Comparison of ENCODE assay signal across 8 mouse cellular contexts in genomic region chr7:27859301-27860251, GRCm38 (mm10). TPM values are rescaled to one million over a fixed set of nuclear protein-coding genes. Genes with fewer than 3 reads are reported as not detected.
DNase-seq lines count a peak whose midpoint lies in the region; ATAC-seq and TF ChIP-seq lines count a peak whose summit lies in the region.

No protein-coding gene starts in this region.

- peaks cover 8% of the 10 kb centered on the region for H3K36me3 ChIP-seq in thymus, adult 2 months (ENCODE audit: control insufficient read depth, insufficient read depth, low read length)
- peaks cover 33% of the 10 kb centered on the region for H3K36me3 ChIP-seq in hindbrain, embryonic 13.5 days

- H3K27ac ChIP-seq in thymus, adult 2 months (ENCODE audit: control insufficient read depth, insufficient read depth, low read length) = peak overlapping the region; percentile 80
- no peak overlapping the region for H3K27ac ChIP-seq in hindbrain, embryonic 13.5 days

- H3K9me3 ChIP-seq in hindbrain, embryonic 13.5 days = no peaks in the 10 kb centered on the region

- DNase-seq in adrenal gland, adult (ENCODE audit: inconsistent age in 2 of 2, low spot score in 1 of 2) = peak; percentile 17 to 43
- no peak for DNase-seq in adrenal gland, adult 18-20 months (ENCODE audit: low spot score in 2 of 2)
- no peak for DNase-seq in thymus, adult 2 months
- DNase-seq in thymus, postnatal 0 days (ENCODE audit: low spot score) = no peak
- peak; percentile 5 for DNase-seq in lung, postnatal 14 days
- no peak for DNase-seq in layer of hippocampus, adult 9-11 months
- DNase-seq in cerebellum, adult 9-11 months = no peak

- no peak for ATAC-seq in hindbrain, embryonic 13.5 days (ENCODE audit: low FRiP score)

- no peaks in the 10 kb centered on the region for H3K27me3 ChIP-seq in thymus, adult 2 months (ENCODE audit: control insufficient read depth, insufficient read depth, low read length)
- H3K27me3 ChIP-seq in hindbrain, embryonic 13.5 days = no peaks in the 10 kb centered on the region

- TF ChIP-seq CTCF in thymus, adult 2 months (IDR thresholded peaks at IDR 0.05; ENCODE audit: borderline replicate concordance, control insufficient read depth, extremely low read depth, insufficient read depth, low read length, poor library complexity) = no peak

- no peak for TF ChIP-seq POLR2A in thymus, adult 2 months (IDR thresholded peaks at IDR 0.05; ENCODE audit: control insufficient read depth, extremely low read depth, insufficient read depth, low read length, poor library complexity)

- peak overlapping the region; percentile 66 for H3K4me2 ChIP-seq in hindbrain, embryonic 13.5 days

- WGBS in thymus, adult 2 months = 33% methylated on average over 10 of the region's 10 CpGs
- WGBS in hindbrain, embryonic 13.5 days = 32% methylated on average over 10 of the region's 10 CpGs

- no peak overlapping the region for H3K4me3 ChIP-seq in thymus, adult 2 months (ENCODE audit: control insufficient read depth, insufficient read depth, low read length)
- H3K4me3 ChIP-seq in hindbrain, embryonic 13.5 days = peak overlapping the region; percentile 51

- peaks cover 9% of the 10 kb centered on the region for H3K4me1 ChIP-seq in thymus, adult 2 months (replicated peaks; ENCODE audit: control insufficient read depth, insufficient read depth, low read length)
- peaks cover 14% of the 10 kb centered on the region for H3K4me1 ChIP-seq in hindbrain, embryonic 13.5 days (replicated peaks)

- H3K9ac ChIP-seq in hindbrain, embryonic 13.5 days = peak overlapping the region; percentile 73

RNA-seq across cellular contexts. Expression of gene Zfp607a, which starts 2.2 kb away (rescaled TPM):
- 1 to 10 TPM; 3.9 to 5.2 TPM for total RNA-seq in adrenal gland, adult 18-20 months (2021)
- polyA plus RNA-seq in thymus, adult 2 months (2012; rRNA removed) = 2.4 and 2.8 TPM in 2 replicates
- 4.1 and 4.7 TPM in 2 replicates for polyA plus RNA-seq in thymus, postnatal 0 days (2015; fragmentation: Nextera tagmentation; extraction: Ambion mirVana)
- polyA plus RNA-seq in hindbrain, embryonic 13.5 days (2015; fragmentation: Nextera tagmentation; extraction: Ambion mirVana) = 1.4 and 1.6 TPM in 2 replicates

RNA-seq across cellular contexts. Expression of gene Zfp59, which starts 21.2 kb away (rescaled TPM):
- 1 to 10 TPM; 3.1 to 3.3 TPM for total RNA-seq in adrenal gland, adult 18-20 months (2021)
- polyA plus RNA-seq in thymus, adult 2 months (2012; rRNA removed) = 0.71 and 0.94 TPM in 2 replicates
- polyA plus RNA-seq in thymus, postnatal 0 days (2015; fragmentation: Nextera tagmentation; extraction: Ambion mirVana) = 4.3 and 4.7 TPM in 2 replicates
- 10.5 and 11.0 TPM in 2 replicates for polyA plus RNA-seq in hindbrain, embryonic 13.5 days (2015; fragmentation: Nextera tagmentation; extraction: Ambion mirVana)

RNA-seq across cellular contexts. Expression of gene Zfp626, which starts 52.6 kb away (rescaled TPM):
- total RNA-seq in adrenal gland, adult 18-20 months (2021) = 1 to 10 TPM; 7.9 to 9.0 TPM
- 1.6 TPM in 2 replicates for polyA plus RNA-seq in thymus, adult 2 months (2012; rRNA removed)
- polyA plus RNA-seq in thymus, postnatal 0 days (2015; fragmentation: Nextera tagmentation; extraction: Ambion mirVana) = 2.3 and 3.1 TPM in 2 replicates
- 1.9 and 2.3 TPM in 2 replicates for polyA plus RNA-seq in hindbrain, embryonic 13.5 days (2015; fragmentation: Nextera tagmentation; extraction: Ambion mirVana)

Comparison
In these comparisons a context has a peak if more than half of its experiments do, and no peak if none do; other contexts are left out.
1. DNase-seq: peak in adrenal gland, adult (2 of 2) and lung, postnatal 14 days (single experiment); none in adrenal gland, adult 18-20 months (0 of 2), thymus, adult 2 months (single experiment), thymus, postnatal 0 days (single experiment), layer of hippocampus, adult 9-11 months (single experiment) and cerebellum, adult 9-11 months (single experiment).